Mouse (Mus musculus) induced T-regulatory cell, adult 2 months (primary cell): ENCODE measurements around the gene Ctdsp1.

Source experiments
- DNase-seq: peaks from one replicate; pipeline ENCODE4 v3.0.0-alpha.2; 2012; ENCODE audit warnings: low read depth

Gene Ctdsp1

DNA sequence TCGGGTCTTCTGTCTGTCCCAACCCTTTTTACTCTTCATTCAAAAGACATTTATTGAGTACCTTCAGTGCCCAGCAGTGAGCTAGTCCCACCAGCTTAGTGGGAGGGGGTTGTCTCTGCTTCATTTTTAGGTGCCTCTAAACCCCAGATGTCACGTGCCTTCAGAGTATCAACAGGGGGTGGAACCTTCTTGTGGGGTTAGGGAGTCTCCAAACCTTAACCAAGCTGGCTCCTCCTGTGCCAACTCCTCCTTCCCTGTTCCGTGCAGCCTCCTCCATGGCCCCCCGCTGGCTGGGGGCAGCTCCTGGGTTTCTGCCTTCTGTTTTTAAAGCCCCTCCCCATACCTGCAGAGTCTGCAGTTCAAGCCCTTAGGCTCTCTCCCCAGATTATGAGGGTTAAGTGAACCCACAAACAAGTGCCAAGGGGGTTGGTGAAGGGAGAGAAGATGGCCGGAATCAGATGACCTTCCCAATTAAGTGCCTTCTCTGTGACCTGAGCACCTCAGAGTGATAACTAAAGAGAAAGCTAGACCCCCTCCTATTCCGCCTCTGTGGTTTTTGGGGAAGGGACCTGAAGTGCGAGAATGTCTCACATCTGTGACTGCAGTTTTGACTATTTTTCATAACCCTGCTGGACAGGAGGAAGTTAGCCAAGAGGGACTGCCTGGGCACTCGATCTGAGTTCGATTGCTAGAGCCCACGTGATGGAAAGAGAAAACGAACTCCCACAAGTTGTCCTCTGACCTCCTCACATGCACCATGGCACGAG lies 5.3 kb downstream of the Ctdsp1 start:
- DNase-seq, result peak; percentile 48

DNA sequence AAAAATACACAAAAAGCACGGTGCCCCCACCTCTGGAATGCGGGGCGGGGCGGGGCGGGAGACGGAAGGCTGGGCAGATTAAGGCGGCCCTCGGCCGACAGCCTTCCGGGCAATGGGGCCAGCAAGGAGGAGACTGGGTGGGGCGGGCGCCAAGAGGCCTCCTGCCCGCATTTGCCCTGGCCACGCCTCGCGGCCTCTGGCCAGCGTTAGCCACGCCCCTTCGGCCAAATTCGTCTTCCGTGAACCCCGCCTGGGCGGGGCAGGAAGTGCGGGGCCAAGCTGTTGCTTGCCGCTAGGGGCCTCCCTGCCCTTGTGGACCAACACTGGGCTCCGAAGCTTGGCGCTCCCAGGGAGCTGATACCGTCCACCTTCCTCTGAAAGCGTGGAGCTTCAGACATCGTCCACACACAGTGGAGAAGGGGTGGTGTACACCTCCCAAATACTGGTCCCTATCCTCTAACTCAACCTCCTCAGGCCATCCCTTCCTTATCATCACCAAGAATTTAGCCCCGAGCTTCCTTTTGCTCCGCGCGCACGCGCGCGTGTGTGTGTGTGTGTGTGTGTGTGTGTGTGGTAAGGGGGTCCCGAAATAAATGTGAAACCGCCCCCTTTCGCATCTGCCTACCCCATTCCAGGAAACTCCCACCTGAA lies 6.1 kb downstream of the Ctdsp1 start:
- peak; percentile 93 for DNase-seq

DNA sequence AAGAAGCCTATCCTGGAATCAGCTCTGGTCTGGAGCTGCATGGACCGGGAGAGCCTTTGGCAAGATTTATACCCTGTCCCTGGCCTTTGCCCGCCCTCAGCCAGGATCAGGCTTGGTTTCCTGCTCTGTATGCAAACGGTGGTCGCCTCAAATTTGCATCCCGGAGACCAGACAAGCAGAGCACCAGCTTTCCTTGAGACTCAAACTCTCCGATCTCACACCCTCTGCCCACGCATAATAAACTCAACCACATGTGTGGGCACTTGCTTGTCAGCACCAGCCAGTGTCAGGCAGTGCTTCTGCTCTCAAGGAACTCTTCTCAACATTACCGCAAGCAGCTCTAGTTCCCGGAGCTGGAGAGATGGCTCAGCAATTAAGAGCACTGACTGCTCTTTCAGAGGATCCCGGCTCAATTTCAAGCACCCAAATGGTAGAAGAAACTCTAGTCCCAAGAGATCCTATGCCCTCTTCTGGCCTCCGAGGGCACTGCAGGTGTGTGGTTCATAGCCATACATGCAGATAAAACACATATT lies 6.7 kb downstream of the Ctdsp1 start:
- peak; percentile 89 for DNase-seq

DNA sequence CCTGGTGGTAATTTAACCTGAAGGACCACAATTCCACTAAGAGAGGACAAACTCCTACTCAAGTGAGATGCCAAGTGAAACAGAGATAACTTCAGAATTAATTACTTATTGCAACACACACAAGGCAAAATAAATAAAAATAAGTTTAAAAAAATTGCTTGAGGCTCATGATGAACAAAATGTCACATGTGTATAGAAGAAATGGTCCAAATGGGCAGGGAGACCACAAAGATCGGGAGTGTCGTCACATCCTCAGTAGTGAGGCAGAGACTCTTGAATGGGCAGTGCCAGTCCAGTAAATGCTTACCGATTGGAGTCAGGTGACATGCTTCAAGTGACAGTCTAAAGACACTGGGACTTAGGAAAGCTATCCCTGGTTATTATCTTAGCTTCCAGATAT lies 9.2 kb downstream of the Ctdsp1 start:
- no peak for DNase-seq

DNA sequence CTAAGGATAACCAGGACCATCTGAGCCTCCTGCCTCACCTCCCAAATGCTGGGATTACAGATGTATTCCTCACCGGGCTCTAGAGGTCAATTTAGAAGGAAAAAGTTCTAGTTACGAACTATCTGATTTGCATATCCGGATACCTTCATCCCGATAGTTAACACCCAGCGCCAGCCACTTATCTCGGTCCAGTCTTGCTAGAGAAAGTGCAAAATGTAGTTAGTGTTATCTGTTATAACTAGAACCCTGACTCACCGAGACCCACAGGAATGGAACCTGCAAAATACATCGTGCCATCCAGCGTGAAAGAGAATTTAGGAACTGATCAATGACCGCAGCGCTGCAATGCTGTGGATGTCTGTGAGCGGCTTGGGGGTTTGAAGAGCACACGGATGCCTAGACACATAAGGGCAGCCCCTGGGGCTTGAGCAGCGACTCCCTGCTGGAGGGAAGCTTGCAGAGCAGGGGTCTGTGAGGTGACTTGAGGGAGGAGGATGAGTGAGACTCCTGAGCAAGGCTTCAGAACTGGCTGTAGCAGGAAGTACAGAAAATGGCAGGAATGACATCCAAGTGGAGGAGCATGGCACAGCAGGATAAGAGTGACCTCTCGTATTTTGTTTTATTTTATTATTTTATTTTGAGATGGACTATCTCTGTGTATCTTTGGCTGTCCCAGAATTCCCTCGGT lies 9.8 kb downstream of the Ctdsp1 start:
- no peak for DNase-seq

DNA sequence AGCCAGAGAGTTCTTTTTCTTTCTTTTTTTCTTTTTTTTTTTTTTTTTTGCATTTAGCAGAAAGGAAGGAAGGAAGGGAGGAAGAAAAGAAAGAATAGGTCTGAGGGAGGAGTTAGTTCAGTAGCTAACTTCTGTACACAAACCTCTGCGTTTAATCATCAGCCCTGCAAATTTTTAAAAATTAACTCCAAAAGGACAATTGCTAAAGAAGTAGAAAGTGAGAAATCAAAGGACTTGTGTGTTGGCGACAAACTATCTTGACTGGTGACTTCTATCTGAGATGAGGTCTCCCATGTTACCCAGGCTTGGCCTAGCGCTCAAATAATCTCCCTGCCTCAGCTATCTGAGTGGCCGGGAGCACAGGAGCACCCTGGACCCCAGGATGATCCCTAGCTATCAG lies 12.9 kb downstream of the Ctdsp1 start:
- no peak for DNase-seq

DNA sequence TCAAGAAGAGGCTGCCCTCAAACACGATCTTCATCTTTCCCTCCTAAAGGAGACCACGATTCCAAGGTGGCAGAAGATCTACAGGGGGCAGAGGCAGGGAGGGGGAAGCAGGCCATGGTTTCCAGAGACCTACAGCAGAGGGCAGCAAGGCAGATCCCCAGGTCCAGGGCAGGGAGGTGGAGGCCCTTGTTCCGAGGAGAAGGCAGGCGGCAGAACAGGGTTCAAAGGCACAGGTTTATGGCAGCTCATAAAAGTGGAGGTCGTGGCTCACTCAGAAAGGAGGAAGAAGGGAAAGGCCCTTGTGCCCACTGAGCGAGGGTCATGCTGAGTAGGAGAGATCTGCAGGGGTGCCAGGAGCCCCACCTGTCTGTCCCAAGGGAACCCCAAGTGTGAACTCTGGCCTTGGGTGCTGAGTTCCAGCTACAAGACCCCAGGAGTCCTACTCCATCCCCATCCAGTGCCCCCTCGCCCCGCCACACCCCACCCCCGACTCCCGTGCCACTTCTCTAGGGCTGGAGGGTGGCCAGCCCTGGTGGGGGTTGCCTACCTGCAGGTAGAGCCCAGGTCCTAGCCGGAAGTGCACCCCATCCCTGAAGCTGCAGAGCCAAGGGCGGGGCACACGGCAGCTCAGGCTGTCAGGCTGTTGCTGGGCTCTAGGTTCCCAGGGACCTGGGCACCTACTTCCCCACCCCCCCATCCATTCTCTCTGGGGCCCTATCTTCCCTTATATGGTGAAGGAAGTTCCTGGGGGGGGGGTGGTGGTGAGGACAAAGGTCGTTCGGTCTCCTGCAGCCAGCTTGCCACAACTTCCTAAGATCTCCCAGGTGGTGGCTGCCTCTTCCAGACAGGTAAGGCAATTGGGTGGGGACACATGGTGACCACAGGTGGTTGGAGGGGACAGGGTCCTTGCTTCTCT lies 17.5 kb downstream of the Ctdsp1 start, which contains the start of gene Vil1:
TSS of gene Vil1 (plus strand) at position 788 of the 916 bp plus-strand sequence.
- DNase-seq, result no peak

DNA sequence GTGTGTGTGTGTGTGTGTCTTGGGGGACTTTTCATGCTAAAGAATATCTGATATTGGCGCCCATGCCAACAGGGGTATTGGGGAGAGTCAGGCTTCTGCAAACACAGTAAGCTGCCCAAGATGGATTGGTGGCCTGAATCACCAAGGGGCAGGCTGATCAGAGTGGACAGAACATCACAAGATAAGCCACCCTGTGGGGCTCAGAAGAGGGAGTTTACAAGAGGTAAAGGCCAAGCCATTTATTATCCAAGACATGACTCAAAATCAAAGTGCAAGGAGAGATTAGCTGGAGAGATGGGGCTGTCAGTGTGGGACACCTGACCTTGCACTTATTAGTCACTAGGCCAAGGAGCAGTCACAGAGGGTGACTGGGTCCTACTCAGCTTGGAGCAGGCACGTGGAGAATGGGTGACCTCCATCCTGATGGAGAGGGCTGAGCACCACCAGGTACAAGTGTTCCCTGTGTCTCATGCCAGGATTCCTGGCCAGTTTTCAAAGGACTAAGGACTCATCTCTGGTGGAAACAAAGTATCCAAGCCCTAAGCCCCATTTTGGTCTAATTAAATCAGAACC lies 20.5 kb downstream of the Ctdsp1 start:
- no peak for DNase-seq

DNA sequence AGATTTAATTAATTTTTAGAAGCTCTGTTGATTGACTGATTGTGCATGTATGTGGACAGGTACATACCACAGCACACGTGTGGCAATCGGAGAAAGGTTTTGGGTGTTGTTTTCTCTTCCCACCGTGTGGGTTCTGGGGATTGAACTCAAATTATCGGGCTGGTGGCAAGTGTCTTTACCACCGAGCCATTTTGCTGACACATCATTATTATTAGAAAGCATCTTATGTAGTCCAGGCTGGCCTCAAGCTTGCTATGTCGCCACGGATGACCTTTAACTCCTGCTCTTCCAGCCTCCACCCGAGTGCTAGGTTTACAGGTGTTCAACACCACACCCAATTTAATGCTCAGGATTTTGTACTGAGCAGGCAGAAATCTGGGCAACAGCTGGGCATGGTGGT lies 21.4 kb downstream of the Ctdsp1 start:
- DNase-seq, result no peak

DNA sequence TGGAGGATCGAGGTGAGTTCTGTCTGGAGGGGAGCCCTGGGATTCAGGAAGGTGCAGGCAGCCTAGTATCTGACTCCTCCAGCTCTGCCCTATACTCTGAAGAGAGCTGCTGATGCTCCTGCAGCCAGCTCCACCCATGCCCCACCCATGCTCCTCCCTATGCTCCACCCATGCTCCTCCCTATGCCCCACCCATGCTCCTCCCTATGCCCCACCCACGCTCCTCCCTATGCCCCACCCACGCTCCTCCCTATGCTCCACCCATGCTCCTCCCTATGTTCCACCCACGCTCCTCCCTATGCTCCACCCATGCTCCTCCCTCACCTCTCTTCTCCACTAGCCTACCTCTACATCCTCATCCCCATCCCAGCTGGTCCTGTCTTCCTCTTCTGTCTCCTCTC lies 23.8 kb downstream of the Ctdsp1 start:
- DNase-seq, result peak; percentile 39

DNA sequence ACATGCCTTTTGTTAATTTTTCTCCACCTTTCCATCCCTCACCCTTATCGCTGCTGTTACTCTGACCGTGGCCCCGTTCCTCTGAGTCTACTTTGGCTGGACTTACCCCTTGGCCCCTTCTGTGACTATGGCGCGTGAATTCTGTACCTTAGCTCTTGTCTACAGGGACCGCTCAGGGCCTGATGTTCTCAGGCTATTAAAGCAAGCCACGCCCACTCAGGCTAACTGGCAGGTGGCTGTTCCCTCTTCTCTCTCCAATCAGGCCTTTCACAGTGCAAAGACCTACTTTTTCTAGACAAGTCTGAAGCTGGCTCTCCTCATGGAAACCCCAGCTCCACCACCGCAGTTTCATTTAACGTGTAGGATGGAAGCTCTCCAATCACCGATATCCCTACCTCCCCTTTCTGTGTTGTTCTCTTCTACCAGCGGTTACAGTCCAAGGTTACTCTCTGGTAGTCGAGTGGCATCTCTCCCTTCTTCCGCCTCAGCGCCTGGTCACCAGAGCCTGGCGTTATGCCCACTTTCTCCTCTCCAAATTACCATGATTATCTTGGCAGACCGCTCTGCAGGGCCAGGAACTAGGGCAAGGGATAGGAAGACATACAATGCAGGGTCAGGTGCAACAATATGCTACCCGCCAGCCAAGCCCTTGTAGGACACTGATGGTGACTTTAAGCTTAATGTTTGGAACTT lies 27.6 kb downstream of the Ctdsp1 start:
- DNase-seq, result no peak

DNA sequence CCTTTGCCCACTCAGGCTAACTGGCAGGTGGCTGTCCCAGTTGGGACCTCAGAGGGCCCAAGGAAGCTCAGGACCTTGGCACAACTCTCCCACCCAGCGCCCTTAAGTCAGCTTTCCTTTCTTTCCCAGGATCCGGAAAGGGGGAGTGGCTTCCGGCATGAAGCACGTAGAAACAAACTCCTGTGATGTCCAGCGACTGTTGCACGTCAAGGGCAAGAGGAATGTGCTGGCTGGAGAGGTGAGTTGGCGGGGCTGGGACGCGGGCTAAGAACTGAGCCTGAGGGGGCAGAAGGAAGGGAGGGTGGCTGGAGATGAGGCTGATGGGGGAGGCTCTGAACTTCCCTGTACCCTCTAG lies 28.1 kb downstream of the Ctdsp1 start:
- no peak for DNase-seq

DNA sequence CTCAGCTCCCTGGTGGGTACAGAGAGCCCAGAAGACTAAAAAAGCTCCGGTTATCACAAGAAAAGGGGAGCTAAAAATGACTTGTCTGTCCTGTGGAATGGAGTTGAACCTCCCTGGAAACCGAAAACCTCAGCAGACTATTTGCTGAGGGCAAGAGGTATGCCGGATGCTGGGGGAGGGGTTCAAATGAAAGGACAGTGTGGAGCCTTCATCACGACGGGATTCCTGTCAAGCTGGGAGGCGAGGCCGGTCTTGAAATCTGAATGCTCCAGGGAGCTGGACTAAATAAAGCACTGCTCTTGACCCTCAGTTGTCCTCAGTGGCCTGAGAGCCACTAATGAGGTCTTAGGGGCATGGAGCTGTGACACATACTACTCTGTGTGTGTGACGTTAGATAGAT lies 31.8 kb downstream of the Ctdsp1 start:
- DNase-seq, result no peak

DNA sequence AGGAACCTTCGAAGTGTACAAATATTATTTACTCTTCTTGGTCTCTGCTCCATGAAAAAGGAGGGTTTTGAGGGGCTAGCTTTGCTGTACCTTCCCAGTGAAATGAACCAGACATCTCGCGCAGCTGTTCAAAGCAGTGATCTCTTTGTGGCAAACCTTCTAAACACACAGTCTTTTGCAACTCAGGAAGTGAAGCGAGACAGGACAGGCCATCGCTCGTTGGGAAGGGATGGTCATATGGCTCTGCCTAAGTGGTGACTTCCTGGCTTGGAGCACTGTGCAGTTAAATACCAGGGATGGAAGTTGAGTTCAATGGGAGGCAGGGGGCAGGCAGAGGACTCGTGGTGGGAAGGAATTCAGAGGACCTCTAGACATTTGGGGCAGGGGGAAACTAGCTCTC lies 34.5 kb downstream of the Ctdsp1 start:
- DNase-seq, result no peak

DNA sequence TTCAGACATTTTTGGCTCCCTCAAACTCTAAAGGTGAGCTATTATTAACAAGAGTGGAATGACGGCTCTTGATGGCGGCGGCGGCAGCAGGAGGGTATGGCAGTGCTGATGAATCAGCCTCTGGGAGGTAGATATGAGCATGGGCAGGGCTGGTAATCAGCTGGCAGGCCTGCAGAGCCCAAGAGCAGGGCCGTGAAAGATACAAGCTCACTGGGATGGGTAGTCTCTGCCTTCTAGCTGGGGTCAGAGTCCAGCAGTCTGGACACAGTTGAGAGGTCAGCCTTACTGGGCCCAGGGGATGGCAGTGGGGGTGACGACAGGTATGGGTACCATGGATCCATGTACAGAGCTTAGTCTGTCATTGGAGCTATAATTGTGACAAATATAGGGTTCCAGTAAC lies 41.9 kb downstream of the Ctdsp1 start:
- no peak for DNase-seq

DNA sequence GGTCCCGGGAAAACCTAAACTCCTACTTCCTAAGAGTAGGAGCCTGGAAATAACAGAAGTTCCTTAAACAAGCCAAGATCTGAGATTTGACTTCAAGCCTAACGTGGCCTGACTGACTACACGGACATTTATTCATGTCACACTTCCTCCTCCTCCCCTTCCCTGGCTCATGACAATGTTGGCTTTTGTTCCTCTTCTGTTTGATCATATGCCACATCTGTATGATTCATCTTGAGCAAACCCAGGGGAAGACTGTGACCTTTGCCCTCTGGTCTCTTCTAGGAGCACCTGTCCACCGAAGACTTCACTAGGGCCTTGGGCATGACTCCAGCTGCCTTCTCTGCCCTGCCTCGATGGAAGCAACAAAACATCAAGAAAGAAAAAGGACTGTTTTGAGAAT lies 43.3 kb downstream of the Ctdsp1 start:
- no peak for DNase-seq

DNA sequence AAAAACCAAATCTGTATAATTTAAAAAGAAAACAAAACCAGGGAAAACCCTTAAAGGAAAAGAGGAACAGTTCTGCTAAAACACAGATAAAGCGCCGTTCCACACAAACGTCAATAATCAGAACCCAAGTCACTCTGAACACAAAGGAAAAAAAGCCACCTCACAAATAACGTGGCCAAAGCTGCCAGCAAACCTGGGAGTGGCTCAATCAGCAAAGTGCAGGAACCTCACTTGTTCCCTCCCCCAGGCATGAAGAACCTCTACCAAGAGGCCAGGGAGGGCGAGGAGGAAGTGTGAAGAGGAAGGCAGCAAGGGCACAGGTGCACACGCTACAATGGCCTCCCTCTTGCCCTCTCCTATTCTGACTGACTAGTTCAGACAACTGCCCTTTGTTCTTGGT lies 44.3 kb downstream of the Ctdsp1 start:
- no peak for DNase-seq

DNA sequence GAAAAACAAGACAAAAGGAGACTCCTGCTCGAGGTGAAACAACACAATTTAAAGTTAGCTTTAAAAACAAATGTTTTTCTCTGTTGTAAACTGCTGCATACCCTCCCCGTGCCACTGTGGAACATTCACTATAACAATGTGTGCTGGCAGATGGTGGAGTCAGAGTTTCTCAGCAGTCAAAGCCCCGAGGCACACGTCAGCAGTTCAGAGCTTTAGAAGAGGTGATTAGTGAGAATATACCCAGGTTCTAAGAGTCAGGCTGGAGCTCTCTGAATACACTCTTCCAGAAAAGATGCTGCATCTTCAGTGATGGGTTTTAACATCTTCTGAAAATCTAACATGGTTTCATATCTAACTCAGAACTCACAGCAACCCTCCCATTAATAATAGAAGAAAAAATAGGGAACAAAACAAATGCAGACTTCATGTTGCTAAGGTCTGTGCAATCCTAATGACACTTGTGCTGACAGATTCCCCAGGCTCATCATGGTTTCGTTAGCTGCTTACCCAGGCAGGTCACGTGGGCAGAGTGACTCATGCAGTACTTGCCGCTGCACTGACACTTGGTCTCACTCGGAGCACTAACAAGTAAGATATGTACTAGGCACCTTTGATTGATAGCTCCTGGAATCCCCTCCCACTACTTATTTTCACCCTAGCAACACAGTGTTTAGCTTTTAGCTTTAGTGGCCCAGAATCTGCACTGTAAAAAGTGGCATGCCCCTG lies 46.6 kb downstream of the Ctdsp1 start:
- DNase-seq, result peak; percentile 62

DNA sequence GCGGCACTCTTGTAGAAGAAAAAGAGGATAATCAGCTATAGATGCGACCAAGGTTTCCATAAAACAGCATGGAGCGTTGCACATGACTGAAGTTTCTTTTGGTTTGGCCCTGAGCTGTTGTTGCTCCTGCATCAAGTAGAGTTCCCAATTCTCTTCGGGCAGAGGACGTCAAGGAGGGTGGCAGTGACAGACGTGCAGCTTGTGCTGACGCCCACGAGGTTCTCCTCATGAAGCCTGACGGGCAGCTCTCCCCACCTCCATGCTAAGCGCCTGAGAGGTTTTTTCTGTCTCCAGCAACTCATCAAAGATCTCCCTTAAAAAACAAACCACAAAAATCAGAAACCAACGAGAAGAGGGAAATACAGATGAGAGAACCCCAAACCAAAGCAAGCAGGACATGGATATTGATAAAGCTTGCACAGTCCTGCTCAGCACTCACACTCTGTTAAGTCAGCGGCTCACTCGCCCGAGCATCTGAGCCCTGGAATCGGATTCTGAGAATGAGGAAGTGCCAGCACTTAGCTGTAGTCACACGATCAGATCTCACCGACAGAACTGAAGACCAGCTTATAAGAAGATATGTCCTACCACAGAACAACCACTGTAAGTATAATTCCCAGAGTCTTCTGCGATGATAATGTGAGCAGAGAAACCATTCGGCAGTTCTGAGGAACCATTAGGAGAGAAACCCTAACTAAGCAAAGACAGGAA lies 48.0 kb downstream of the Ctdsp1 start:
- DNase-seq, result no peak

DNA sequence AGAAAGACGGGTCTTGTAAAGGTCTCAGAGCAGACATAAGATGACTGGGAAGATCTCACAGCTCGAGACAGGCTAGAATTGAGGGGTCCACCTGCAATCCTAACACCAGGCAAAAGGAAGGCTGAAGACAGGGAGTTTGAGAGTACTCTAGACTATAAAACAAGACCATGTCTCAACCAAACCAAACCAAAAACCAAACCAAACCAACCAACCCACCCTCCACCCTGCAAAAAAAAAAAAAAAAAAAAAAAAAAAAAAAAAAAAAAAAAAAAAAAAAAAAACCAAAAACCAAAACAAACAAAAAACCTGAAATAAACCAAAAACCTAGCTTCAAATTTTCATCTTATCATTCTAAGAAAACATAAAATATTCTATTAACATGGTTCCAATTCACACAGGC lies 53.2 kb downstream of the Ctdsp1 start:
- no peak for DNase-seq
